11 mouse cellular contexts compared by ENCODE assay signal in genomic region chr11:104302628-104303027, GRCm38 (mm10).
DNase-seq lines count a peak whose midpoint lies in the region; ATAC-seq lines count a peak whose summit lies in the region.
"Had no signal": no experiment of that assay in that cellular context is flagged by ENCODE, and none has a peak within 500 bp of the region (broad histone marks: within the 10 kb centered on the region; RNA-seq: fewer than 3 reads in every experiment).

No protein-coding gene starts in this region.

- H3K27ac ChIP-seq in forebrain, embryonic 14.5 days (ENCODE audit: low read depth, low read length): no peak overlapping the region
- no peak overlapping the region for H3K27ac ChIP-seq in forebrain, embryonic 11.5 days (ENCODE audit: low read depth, low read length)
- H3K27ac ChIP-seq in intestine, embryonic 16.5 days (ENCODE audit: low read length): no peak overlapping the region
- H3K27ac ChIP-seq in intestine, embryonic 15.5 days: no peak overlapping the region
- H3K27ac ChIP-seq: liver, embryonic 14.5 days had no signal

- H3K27me3 ChIP-seq in forebrain, embryonic 14.5 days (replicated peaks; ENCODE audit: control insufficient read depth, insufficient read depth, low read length): no peaks in the 10 kb centered on the region
- H3K27me3 ChIP-seq in forebrain, embryonic 11.5 days (ENCODE audit: control insufficient read depth, insufficient read depth, low read length): no peaks in the 10 kb centered on the region
- H3K27me3 ChIP-seq in intestine, embryonic 16.5 days (replicated peaks; ENCODE audit: control insufficient read depth, insufficient read depth, low read length): no peaks in the 10 kb centered on the region
- H3K27me3 ChIP-seq in intestine, embryonic 15.5 days (replicated peaks): no peaks in the 10 kb centered on the region
- H3K27me3 ChIP-seq: Patski had no signal

- WGBS in forebrain, embryonic 14.5 days: 60% methylated on average over 12 of the region's 12 CpGs
- 70% methylated on average over 12 of the region's 12 CpGs for WGBS in forebrain, embryonic 11.5 days
- WGBS in intestine, embryonic 16.5 days: 44% methylated on average over 12 of the region's 12 CpGs
- 52% methylated on average over 12 of the region's 12 CpGs for WGBS in intestine, embryonic 15.5 days

- DNase-seq in forebrain, embryonic 14.5 days (ENCODE audit: low spot score): peak; percentile 16
- DNase-seq in forebrain, embryonic 11.5 days (ENCODE audit: low spot score): no peak
- DNase-seq in right cerebral cortex, adult 18-20 months: peak; percentile 78
- no peak for DNase-seq in right cerebral cortex, postnatal 4 days
- no peak for DNase-seq in cerebellum, postnatal 36 days
- DNase-seq in adrenal gland, adult 8-10 months: no peak
- DNase-seq: kidney, postnatal 14 days had no signal

- no peak overlapping the region for H3K9ac ChIP-seq in forebrain, embryonic 14.5 days (ENCODE audit: low read length)
- H3K9ac ChIP-seq in forebrain, embryonic 11.5 days (ENCODE audit: low read length): no peak overlapping the region
- no peak overlapping the region for H3K9ac ChIP-seq in intestine, embryonic 16.5 days (ENCODE audit: low read depth, low read length)
- H3K9ac ChIP-seq in intestine, embryonic 15.5 days: no peak overlapping the region
- H3K9ac ChIP-seq: liver, embryonic 14.5 days had no signal

- peaks cover 23% of the 10 kb centered on the region for H3K36me3 ChIP-seq in forebrain, embryonic 14.5 days (ENCODE audit: control insufficient read depth, insufficient read depth, low read length)
- no peaks in the 10 kb centered on the region for H3K36me3 ChIP-seq in forebrain, embryonic 11.5 days (ENCODE audit: control insufficient read depth, insufficient read depth, low read length)
- H3K36me3 ChIP-seq in intestine, embryonic 16.5 days (ENCODE audit: control insufficient read depth, insufficient read depth, low read length): no peaks in the 10 kb centered on the region
- no peaks in the 10 kb centered on the region for H3K36me3 ChIP-seq in intestine, embryonic 15.5 days

- no peak overlapping the region for H3K4me2 ChIP-seq in forebrain, embryonic 14.5 days (ENCODE audit: low read length)
- no peak overlapping the region for H3K4me2 ChIP-seq in forebrain, embryonic 11.5 days (ENCODE audit: low read depth, low read length, severe bottlenecking)
- H3K4me2 ChIP-seq in intestine, embryonic 16.5 days (ENCODE audit: low read depth, low read length): 0 out of 2 replicates have a peak overlapping the region, but pooled peaks have one; percentile 9
- H3K4me2 ChIP-seq in intestine, embryonic 15.5 days (replicated peaks): no peak overlapping the region

- no peaks in the 10 kb centered on the region for H3K9me3 ChIP-seq in forebrain, embryonic 14.5 days (replicated peaks; ENCODE audit: control insufficient read depth, low read length)
- no peaks in the 10 kb centered on the region for H3K9me3 ChIP-seq in forebrain, embryonic 11.5 days (ENCODE audit: control insufficient read depth, low read length)
- no peaks in the 10 kb centered on the region for H3K9me3 ChIP-seq in intestine, embryonic 16.5 days (ENCODE audit: control insufficient read depth, low read length)
- H3K9me3 ChIP-seq in intestine, embryonic 15.5 days: no peaks in the 10 kb centered on the region

- no peaks in the 10 kb centered on the region for H3K4me1 ChIP-seq in forebrain, embryonic 14.5 days (ENCODE audit: control insufficient read depth, insufficient read depth, low read length)
- H3K4me1 ChIP-seq in forebrain, embryonic 11.5 days (replicated peaks; ENCODE audit: control insufficient read depth, insufficient read depth, low read length): no peaks in the 10 kb centered on the region
- H3K4me1 ChIP-seq in intestine, embryonic 16.5 days (ENCODE audit: control insufficient read depth, insufficient read depth, low read length): no peaks in the 10 kb centered on the region; the same call in 1 of the 2 replicates
- H3K4me1 ChIP-seq in intestine, embryonic 15.5 days (replicated peaks): no peaks in the 10 kb centered on the region

- no peak for ATAC-seq in forebrain, embryonic 14.5 days
- ATAC-seq in forebrain, embryonic 11.5 days (replicated peaks; ENCODE audit: low FRiP score): no peak
- ATAC-seq in intestine, embryonic 16.5 days: no peak
- no peak for ATAC-seq in intestine, embryonic 15.5 days

- no peak overlapping the region for H3K4me3 ChIP-seq in forebrain, embryonic 14.5 days (ENCODE audit: low read depth, low read length)
- H3K4me3 ChIP-seq in forebrain, embryonic 11.5 days (ENCODE audit: low read depth, low read length): no peak overlapping the region
- H3K4me3 ChIP-seq in intestine, embryonic 16.5 days (ENCODE audit: low read length): no peak overlapping the region
- H3K4me3 ChIP-seq in intestine, embryonic 15.5 days (replicated peaks): no peak overlapping the region

Comparison
In these comparisons a context has a peak if more than half of its experiments do, and no peak if none do; other contexts are left out.
1. DNase-seq: peak in forebrain, embryonic 14.5 days (single experiment) and right cerebral cortex, adult 18-20 months (single experiment); none in forebrain, embryonic 11.5 days (single experiment), right cerebral cortex, postnatal 4 days (single experiment), cerebellum, postnatal 36 days (0 of 2) and adrenal gland, adult 8-10 months (single experiment).